Mouse (Mus musculus): ENCODE measurements at regions not wholly inside any gene's neighbourhood (a gene's known extent, or its start where the extent isn't known, plus 50 kb on each side); places are given as distances from the start of the nearest gene placed in this dataset.

GRCm38 (mm10) chr10:6039771-6040170 lies 117.6 kb upstream of the Rgs17 start:
- TF ChIP-seq CTCF (IDR thresholded peaks at IDR 0.05; ENCODE audit: insufficient read depth, low read depth, low read length): no peak
- TF ChIP-seq POLR2A (IDR thresholded peaks at IDR 0.05; ENCODE audit: insufficient read depth, low read depth, low read length): no peak
